25 mouse cellular contexts compared by ENCODE assay signal in the genomic region with DNA sequence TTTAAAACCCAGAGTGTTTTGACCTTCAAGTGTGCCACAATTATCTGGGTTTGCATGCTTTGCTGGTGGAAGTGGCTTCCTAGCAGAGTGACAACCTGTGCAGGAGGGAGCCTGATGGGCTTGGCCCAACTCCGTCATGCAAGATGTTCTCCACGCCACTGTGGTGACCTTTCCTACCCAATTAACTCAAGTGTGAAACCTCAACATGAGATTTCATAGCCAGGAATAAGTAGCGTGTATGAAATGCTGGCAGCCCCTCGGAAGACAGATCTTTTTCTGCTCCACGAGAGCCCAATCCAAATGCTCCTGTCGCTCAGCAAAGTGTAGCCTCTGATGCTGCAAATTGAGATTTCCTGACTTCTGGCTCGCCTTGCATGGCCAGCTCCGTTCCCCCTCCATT. TPM values are rescaled to one million over a fixed set of nuclear protein-coding genes. Genes with fewer than 3 reads are reported as not detected.
DNase-seq lines count a peak whose midpoint lies in the region; ATAC-seq and TF ChIP-seq lines count a peak whose summit lies in the region.
"Had no signal": no experiment of that assay in that cellular context is flagged by ENCODE, and none has a peak within 500 bp of the region (broad histone marks: within the 10 kb centered on the region; RNA-seq: fewer than 3 reads in every experiment).

No protein-coding gene starts in this region.

- no peak overlapping the region for H3K4me3 ChIP-seq in gastrocnemius, adult 2 months
- H3K4me3 ChIP-seq in kidney, adult 2 months (ENCODE audit: insufficient read depth, low read depth, low read length): no peak overlapping the region
- H3K4me3 ChIP-seq in kidney, postnatal 0 days (replicated peaks; ENCODE audit: low read depth, low read length): no peak overlapping the region
- H3K4me3 ChIP-seq: embryonic facial prominence, embryonic 13.5 days; forebrain, embryonic 12.5 days; heart, embryonic 12.5 days; hindbrain, embryonic 15.5 days had no signal

- H3K4me2 ChIP-seq in kidney, postnatal 0 days (ENCODE audit: low read length): no peak overlapping the region
- H3K4me2 ChIP-seq: embryonic facial prominence, embryonic 13.5 days; forebrain, embryonic 12.5 days; heart, embryonic 12.5 days; hindbrain, embryonic 15.5 days had no signal

- intact Hi-C loops in gastrocnemius, adult 2 months (cut with DNase I): no loop called here
- intact Hi-C loops in gastrocnemius, postnatal 36 days (cut with DNase I): loop anchor here (5.0 kb wide), 1 partner anchor 309 kb away; no protein-coding TSS in a partner anchor

- H3K27me3 ChIP-seq in kidney, adult 2 months (replicated peaks; ENCODE audit: control insufficient read depth, insufficient read depth, low read length): no peaks in the 10 kb centered on the region
- no peaks in the 10 kb centered on the region for H3K27me3 ChIP-seq in kidney, postnatal 0 days (ENCODE audit: insufficient read depth, low read length)
- no peaks in the 10 kb centered on the region for H3K27me3 ChIP-seq in Patski
- H3K27me3 ChIP-seq: CH12.LX; embryonic facial prominence, embryonic 13.5 days; forebrain, embryonic 12.5 days; heart, embryonic 12.5 days; hindbrain, embryonic 15.5 days had no signal

- CTCF ChIA-PET in Patski (lab: Charles Lee): interaction anchor here (1.9 kb wide), 1 partner anchor 107 kb away, joined by 8 read pairs; no protein-coding TSS in a partner anchor

- H3K27ac ChIP-seq in gastrocnemius, adult 2 months: peak overlapping the region; percentile 41
- H3K27ac ChIP-seq in kidney, adult 2 months (ENCODE audit: insufficient read depth, low read depth, low read length): 0 out of 2 replicates have a peak overlapping the region, but pooled peaks have one; percentile 13
- H3K27ac ChIP-seq in kidney, postnatal 0 days: peak overlapping the region; percentile 25; the same call in 1 of the 2 replicates
- H3K27ac ChIP-seq: embryonic facial prominence, embryonic 13.5 days; hindbrain, embryonic 15.5 days had no signal

- H3K36me3 ChIP-seq in kidney, adult 2 months (ENCODE audit: control insufficient read depth, insufficient read depth, low read length): no peaks in the 10 kb centered on the region
- H3K36me3 ChIP-seq in kidney, postnatal 0 days (ENCODE audit: insufficient read depth, low read length): peaks cover 65% of the 10 kb centered on the region

- no peak for TF ChIP-seq CTCF in gastrocnemius, adult 2 months (IDR thresholded peaks at IDR 0.05)
- TF ChIP-seq CTCF in kidney, adult 2 months (conservative IDR thresholded peaks at IDR 0.05; ENCODE audit: insufficient read depth, insufficient read length, low read depth, low read length): no peak
- no peak for TF ChIP-seq CTCF in kidney, postnatal 0 days (IDR thresholded peaks at IDR 0.05; ENCODE audit: low read depth)
- TF ChIP-seq CTCF in Patski (IDR thresholded peaks at IDR 0.05): no peak

- no peak for DNase-seq in gastrocnemius, adult 2 months
- DNase-seq in gastrocnemius, postnatal 36 days: no peak
- peak; percentile 46 for DNase-seq in kidney, adult 2 months
- DNase-seq in kidney, adult 18-20 months: no peak
- no peak for DNase-seq in kidney, postnatal 0 days (ENCODE audit: low spot score)
- DNase-seq in kidney, postnatal 14 days: no peak
- no peak for DNase-seq in Patski (ENCODE audit: low read depth, low spot score)
- DNase-seq in thymus, postnatal 14 days: no peak
- DNase-seq: adrenal gland, adult 2 months; adrenal gland, postnatal 25 days; cerebellum, adult 2 months; cerebellum, postnatal 36 days; gastrocnemius, postnatal 14 days had no signal

- no peak for ATAC-seq in kidney, postnatal 0 days (replicated peaks; ENCODE audit: low FRiP score, low read depth)
- ATAC-seq in Patski: peak; percentile 24
- ATAC-seq: forebrain, embryonic 16.5 days had no signal

- H3K4me1 ChIP-seq in kidney, adult 2 months (ENCODE audit: control insufficient read depth, insufficient read depth, low read length): no peaks in the 10 kb centered on the region; the same call in 1 of the 2 replicates
- 0 out of 2 replicates have a peak, but pooled peaks cover 3% of the 10 kb centered on the region for H3K4me1 ChIP-seq in kidney, postnatal 0 days (replicated peaks; ENCODE audit: insufficient read depth, low read length)
- H3K4me1 ChIP-seq: embryonic facial prominence, embryonic 13.5 days; forebrain, embryonic 12.5 days; heart, embryonic 12.5 days had no signal

- H3K9ac ChIP-seq in kidney, postnatal 0 days (ENCODE audit: low read depth, low read length): no peak overlapping the region
- H3K9ac ChIP-seq: embryonic facial prominence, embryonic 13.5 days; forebrain, embryonic 12.5 days; heart, embryonic 12.5 days; hindbrain, embryonic 15.5 days had no signal

- H3K9me3 ChIP-seq in kidney, postnatal 0 days (replicated peaks; ENCODE audit: low read length): no peaks in the 10 kb centered on the region
- H3K9me3 ChIP-seq: embryonic facial prominence, embryonic 13.5 days; forebrain, embryonic 12.5 days; heart, embryonic 12.5 days; hindbrain, embryonic 15.5 days had no signal

- in situ Hi-C loops in Patski (cut with MboI; ENCODE audit: low pct_unique_long_range_greater_than_20kb): no loop called here

- WGBS in kidney, adult 2 months: 67% methylated on average over 8 of the region's 8 CpGs
- WGBS in kidney, postnatal 0 days: 69% methylated on average over 8 of the region's 8 CpGs

- POLR2A ChIA-PET in Patski (lab: Charles Lee): interaction anchor here (0.6 kb wide), 1 partner anchor 106 kb away, joined by 4 read pairs; no protein-coding TSS in a partner anchor

- no peak for TF ChIP-seq POLR2A in kidney, adult 2 months (IDR thresholded peaks at IDR 0.05; ENCODE audit: low read depth, low read length)

RNA-seq across cellular contexts. Expression of a gene that starts 19.1 kb away (rescaled TPM):
- not detected for total RNA-seq in gastrocnemius, adult 2 months (2021)
- not detected for total RNA-seq in gastrocnemius, postnatal 36 days (2021)
- 0.05 and 0.11 TPM in 2 replicates for polyA plus RNA-seq in kidney, adult 2 months (2012; rRNA removed)
- 0.08 TPM in 2 replicates for polyA plus RNA-seq in kidney, postnatal 0 days (2015; fragmentation: Nextera tagmentation; extraction: Ambion mirVana)
- not detected for polyA plus RNA-seq in Patski (2021)
- total RNA-seq: adrenal gland, adult 2 months; adrenal gland, postnatal 25 days; CH12.LX; gastrocnemius, postnatal 14 days; granulocyte monocyte progenitor cell, adult 5-6 weeks; heart, adult 8-10 months; heart, postnatal 25 days had no signal
- polyA plus RNA-seq: adrenal gland, adult 2 months; cerebellum, adult 2 months; forebrain, embryonic 12.5 days; frontal cortex, adult 2 months; heart, embryonic 12.5 days; hindbrain, embryonic 15.5 days; intestine, embryonic 14.5 days had no signal

RNA-seq across cellular contexts. Expression of a gene that starts 54.5 kb away (rescaled TPM):
- total RNA-seq in gastrocnemius, adult 2 months (2021): not detected
- not detected for total RNA-seq in gastrocnemius, postnatal 36 days (2021)
- 0.03 and 0.05 TPM in 2 replicates for polyA plus RNA-seq in kidney, adult 2 months (2012; rRNA removed)
- polyA plus RNA-seq in kidney, postnatal 0 days (2015; fragmentation: Nextera tagmentation; extraction: Ambion mirVana): 0.75 and 0.89 TPM in 2 replicates
- 0.06 TPM for polyA plus RNA-seq in Patski (2021)
- total RNA-seq: adrenal gland, adult 2 months; gastrocnemius, postnatal 14 days; granulocyte monocyte progenitor cell, adult 5-6 weeks; heart, adult 8-10 months; heart, postnatal 25 days had no signal
- polyA plus RNA-seq: heart, embryonic 16.5 days had no signal
